Mouse (Mus musculus) spleen, adult 2 months (tissue): ENCODE data around the gene Rb1.

Experiments
- CTCF ChIP-seq: fragments of 200-500 bp; IDR thresholded peaks from 2 replicates; pipeline ENCODE4 v1.5.1; 2011; ENCODE audit warnings: mild to moderate bottlenecking, inconsistent platforms; ENCODE audit not compliant: insufficient read depth, insufficient read length, insufficient replicate concordance; ENCODE audit errors: extremely low read depth
- POLR2A ChIP-seq: fragments of 200-500 bp; IDR thresholded peaks from 2 replicates; pipeline ENCODE4 v1.6.1; 2011; ENCODE audit warnings: low read depth, low read length, inconsistent platforms

- TF ChIP-seq POLR2A (no peak), CTCF (no peak)
Measured at GRCm38 (mm10) chr14:73345614-73346013, 20.0 kb upstream of the Rb1 start.
